Mouse (Mus musculus): Measurements from ENCODE around the gene Ccdc71. TPM values are rescaled to one million over a fixed set of nuclear protein-coding genes. Genes with fewer than 3 reads are reported as not detected.
A peak's percentile ranks its signal among the peaks of the same experiment; 100 is the strongest.

Ccdc71 gene
- polyA plus RNA-seq, 1 experiment from 2014 or later = 48.8 TPM

DNA sequence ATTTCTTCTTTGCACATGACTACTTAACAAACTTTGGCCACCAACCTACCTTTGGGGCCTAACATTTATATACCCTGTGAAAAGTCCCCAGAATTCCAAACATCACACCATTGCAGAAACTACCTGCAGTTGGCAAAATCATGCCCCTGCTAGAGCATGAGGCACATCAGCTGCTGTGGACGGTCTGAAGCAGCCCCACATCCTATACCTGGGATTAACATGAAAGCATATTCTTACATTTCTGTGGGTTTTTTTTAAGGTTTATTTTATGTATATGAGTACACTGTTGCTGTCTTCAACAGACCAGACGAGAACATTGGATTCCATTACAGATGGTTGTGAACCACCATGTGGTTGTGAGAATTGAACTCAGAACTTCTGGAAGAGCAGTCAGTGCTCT lies 5.9 kb downstream of the Ccdc71 start:
- no peak overlapping the region for H3K4me2 ChIP-seq (ENCODE audit: low read length)
- DNase-seq (no peak), ATAC-seq (ENCODE audit: low FRiP score, low TSS enrichment) (no peak)
- peaks cover 6% of the 10 kb centered on the region for H3K4me1 ChIP-seq (ENCODE audit: control insufficient read depth, insufficient read depth, low read length)
- no peak overlapping the region for H3K27ac ChIP-seq (replicated peaks; ENCODE audit: low read depth, low read length)
- 92% methylated on average over 2 of the region's 2 CpGs for WGBS
- H3K4me3 ChIP-seq (replicated peaks; ENCODE audit: low read depth, low read length) = no peak overlapping the region
- H3K9me3 ChIP-seq (ENCODE audit: control insufficient read depth, low read length) = no peaks in the 10 kb centered on the region
- H3K9ac ChIP-seq (replicated peaks; ENCODE audit: low read length) = no peak overlapping the region
- no peaks in the 10 kb centered on the region for H3K27me3 ChIP-seq (ENCODE audit: control insufficient read depth, insufficient read depth, low read length)
- peaks cover 42% of the 10 kb centered on the region for H3K36me3 ChIP-seq (ENCODE audit: control insufficient read depth, insufficient read depth, low read length)

- H3K9me3 ChIP-seq (ENCODE audit: control insufficient read depth, low read length) = no peaks in the 10 kb centered on the region
- WGBS = 84% methylated on average over 5 of the region's 5 CpGs
- H3K4me3 ChIP-seq (replicated peaks; ENCODE audit: low read depth, low read length) = no peak overlapping the region
- no peak overlapping the region for H3K4me2 ChIP-seq (ENCODE audit: low read length)
- no peaks in the 10 kb centered on the region for H3K4me1 ChIP-seq (ENCODE audit: control insufficient read depth, insufficient read depth, low read length)
- no peak overlapping the region for H3K27ac ChIP-seq (replicated peaks; ENCODE audit: low read depth, low read length)
- H3K27me3 ChIP-seq (ENCODE audit: control insufficient read depth, insufficient read depth, low read length) = no peaks in the 10 kb centered on the region
- DNase-seq (no peak), ATAC-seq (ENCODE audit: low FRiP score, low TSS enrichment) (no peak)
- no peak overlapping the region for H3K9ac ChIP-seq (replicated peaks; ENCODE audit: low read length)
- H3K36me3 ChIP-seq (ENCODE audit: control insufficient read depth, insufficient read depth, low read length) = peaks cover 25% of the 10 kb centered on the region
These were observed 9.1 kb downstream of the Ccdc71 start for GRCm38 (mm10) chr9:108469430-108469829.

DNA sequence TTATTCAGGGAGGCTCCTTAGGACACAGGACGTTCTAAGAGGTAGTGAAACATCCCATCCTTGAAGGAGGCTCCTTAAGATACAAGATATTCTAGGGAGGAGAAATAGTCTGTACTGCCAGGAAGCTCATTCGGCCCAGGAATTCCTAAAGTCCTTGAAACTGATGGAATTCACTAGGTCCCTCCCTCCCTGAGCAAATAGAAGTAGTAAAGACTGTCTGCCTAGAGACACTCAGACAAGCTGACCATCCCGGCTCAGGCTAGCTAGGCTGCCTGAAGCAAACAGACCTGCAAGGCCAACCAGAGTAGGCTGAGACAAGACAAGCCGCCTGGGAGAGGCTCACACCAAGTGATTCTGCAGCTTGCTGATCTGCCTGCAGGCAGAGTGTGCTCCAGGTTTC lies 9.5 kb downstream of the Ccdc71 start:
- Histone ChIP-seq H3K4me1 (ENCODE audit: control insufficient read depth, insufficient read depth, low read length) (no peaks in the 10 kb centered on the region), H3K9me3 (ENCODE audit: control insufficient read depth, low read length) (no peaks in the 10 kb centered on the region), H3K4me3 (replicated peaks; ENCODE audit: low read depth, low read length) (no peak overlapping the region), H3K27me3 (ENCODE audit: control insufficient read depth, insufficient read depth, low read length) (no peaks in the 10 kb centered on the region), H3K4me2 (ENCODE audit: low read length) (no peak overlapping the region), H3K36me3 (ENCODE audit: control insufficient read depth, insufficient read depth, low read length) (peaks cover 22% of the 10 kb centered on the region), H3K9ac (replicated peaks; ENCODE audit: low read length) (no peak overlapping the region), H3K27ac (replicated peaks; ENCODE audit: low read depth, low read length) (no peak overlapping the region)
- ATAC-seq (ENCODE audit: low FRiP score, low TSS enrichment) (no peak), DNase-seq (no peak)
- WGBS = 80% methylated on average over 4 of the region's 4 CpGs

GRCm38 (mm10) chr9:108474528-108474927 lies 14.2 kb downstream of the Ccdc71 start:
- DNase-seq (no peak), ATAC-seq (ENCODE audit: low FRiP score, low TSS enrichment) (no peak)
- 50% methylated on average over 1 of the region's 1 CpGs for WGBS
- Histone ChIP-seq H3K27ac (replicated peaks; ENCODE audit: low read depth, low read length) (no peak overlapping the region), H3K4me1 (ENCODE audit: control insufficient read depth, insufficient read depth, low read length) (peaks cover 9% of the 10 kb centered on the region), H3K27me3 (ENCODE audit: control insufficient read depth, insufficient read depth, low read length) (no peaks in the 10 kb centered on the region), H3K9ac (replicated peaks; ENCODE audit: low read length) (no peak overlapping the region), H3K36me3 (ENCODE audit: control insufficient read depth, insufficient read depth, low read length) (no peaks in the 10 kb centered on the region), H3K4me3 (replicated peaks; ENCODE audit: low read depth, low read length) (no peak overlapping the region), H3K4me2 (ENCODE audit: low read length) (no peak overlapping the region), H3K9me3 (ENCODE audit: control insufficient read depth, low read length) (no peaks in the 10 kb centered on the region)

GRCm38 (mm10) chr9:108478638-108479156 lies 18.4 kb downstream of the Ccdc71 start:
- no peaks in the 10 kb centered on the region for H3K27me3 ChIP-seq (ENCODE audit: control insufficient read depth, insufficient read depth, low read length)
- ATAC-seq (ENCODE audit: low FRiP score, low TSS enrichment) (peak; percentile 48; the same call in 1 of the 2 replicates), DNase-seq (peak; percentile 78)
- peak overlapping the region; percentile 56 for H3K4me2 ChIP-seq (ENCODE audit: low read length)
- H3K27ac ChIP-seq (replicated peaks; ENCODE audit: low read depth, low read length) = peak overlapping the region; percentile 55
- H3K36me3 ChIP-seq (ENCODE audit: control insufficient read depth, insufficient read depth, low read length) = no peaks in the 10 kb centered on the region
- H3K4me3 ChIP-seq (replicated peaks; ENCODE audit: low read depth, low read length) = peak overlapping the region; percentile 27
- peak overlapping the region; percentile 26; the same call in 1 of the 2 replicates for H3K9ac ChIP-seq (replicated peaks; ENCODE audit: low read length)
- no peaks in the 10 kb centered on the region for H3K9me3 ChIP-seq (ENCODE audit: control insufficient read depth, low read length)
- peaks cover 15% of the 10 kb centered on the region for H3K4me1 ChIP-seq (ENCODE audit: control insufficient read depth, insufficient read depth, low read length)
- WGBS = 0% methylated on average over 20 of the region's 20 CpGs

DNA sequence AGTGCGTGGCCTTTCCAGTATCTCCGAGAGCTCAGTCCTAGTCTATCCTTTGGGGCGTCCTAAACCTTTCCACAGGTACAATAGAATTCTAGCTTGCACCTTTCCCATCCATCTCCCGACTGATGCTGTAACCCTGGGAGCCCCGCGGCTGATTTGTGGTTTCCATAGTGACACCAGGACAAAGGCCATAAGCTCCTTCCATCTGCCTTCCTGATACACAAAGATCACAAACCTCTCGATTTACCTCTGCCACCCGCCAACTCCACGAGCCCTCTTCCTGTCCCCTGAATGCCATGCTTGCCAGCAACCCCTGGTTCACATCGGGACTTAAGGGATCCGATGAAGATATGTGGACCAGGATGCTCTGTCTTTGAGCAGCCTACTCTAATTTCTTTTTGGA lies 18.9 kb downstream of the Ccdc71 start:
- DNase-seq (peak; percentile 57), ATAC-seq (ENCODE audit: low FRiP score, low TSS enrichment) (peak; percentile 6; the same call in 1 of the 2 replicates)
- Histone ChIP-seq H3K27ac (replicated peaks; ENCODE audit: low read depth, low read length) (peak overlapping the region; percentile 55; the same call in 1 of the 2 replicates), H3K4me2 (ENCODE audit: low read length) (peak overlapping the region; percentile 56), H3K9me3 (ENCODE audit: control insufficient read depth, low read length) (no peaks in the 10 kb centered on the region), H3K4me3 (replicated peaks; ENCODE audit: low read depth, low read length) (peak overlapping the region; percentile 27), H3K27me3 (ENCODE audit: control insufficient read depth, insufficient read depth, low read length) (no peaks in the 10 kb centered on the region), H3K9ac (replicated peaks; ENCODE audit: low read length) (peak overlapping the region; percentile 26; the same call in 1 of the 2 replicates), H3K36me3 (ENCODE audit: control insufficient read depth, insufficient read depth, low read length) (no peaks in the 10 kb centered on the region), H3K4me1 (ENCODE audit: control insufficient read depth, insufficient read depth, low read length) (peaks cover 15% of the 10 kb centered on the region)
- WGBS = 18% methylated on average over 11 of the region's 11 CpGs

DNA sequence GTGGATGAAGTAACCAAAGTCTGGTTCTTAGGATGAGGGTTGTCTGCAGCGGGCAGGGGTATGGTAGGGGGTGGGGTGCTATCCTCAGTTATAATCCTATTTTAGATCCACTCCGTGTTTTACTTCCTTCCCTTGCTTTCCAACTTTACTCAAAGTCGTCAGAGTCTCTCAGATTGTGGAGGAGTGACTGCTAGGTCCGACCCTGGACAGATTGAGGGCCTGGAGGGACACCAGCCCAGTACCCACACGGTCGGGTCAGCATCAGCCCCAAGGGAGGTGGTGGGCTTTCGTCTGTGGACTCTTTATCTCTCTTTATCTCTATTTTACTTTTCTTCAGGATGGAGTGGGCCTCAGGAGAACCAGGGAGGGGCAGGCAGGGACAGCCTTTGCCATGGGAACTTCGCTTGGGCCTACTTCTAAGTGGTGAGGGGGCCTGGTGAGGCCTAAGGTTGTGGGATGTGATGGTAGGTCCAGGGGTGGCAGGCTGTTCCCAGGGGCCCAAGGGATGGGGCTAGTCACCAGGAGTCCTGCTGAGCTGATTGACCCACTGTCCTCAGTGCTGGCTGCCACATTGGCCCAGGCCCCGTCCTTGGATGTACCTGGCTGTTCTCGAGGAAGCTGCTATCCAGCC lies 19.5 kb downstream of the Ccdc71 start, which contains the start of gene Lamb2:
TSS of gene Lamb2 (plus strand) at position 16 of the 631 bp plus-strand sequence.
- Histone ChIP-seq H3K9ac (replicated peaks; ENCODE audit: low read length) (peak within 1 kb of the TSS; percentile 37; the same call in 1 of the 2 replicates), H3K9me3 (ENCODE audit: control insufficient read depth, low read length) (no peaks in the 10 kb centered on the region), H3K4me2 (ENCODE audit: low read length) (peak within 1 kb of the TSS; percentile 56), H3K36me3 (ENCODE audit: control insufficient read depth, insufficient read depth, low read length) (no peaks in the 10 kb centered on the region), H3K27ac (replicated peaks; ENCODE audit: low read depth, low read length) (peak within 1 kb of the TSS; percentile 55), H3K4me3 (replicated peaks; ENCODE audit: low read depth, low read length) (peak within 1 kb of the TSS; percentile 27), H3K27me3 (ENCODE audit: control insufficient read depth, insufficient read depth, low read length) (no peaks in the 10 kb centered on the region), H3K4me1 (ENCODE audit: control insufficient read depth, insufficient read depth, low read length) (peaks cover 15% of the 10 kb centered on the region)
- peak; percentile 83 for DNase-seq
- no peak for ATAC-seq (ENCODE audit: low FRiP score, low TSS enrichment)
- WGBS = 10% methylated on average over 10 of the region's 10 CpGs

DNA sequence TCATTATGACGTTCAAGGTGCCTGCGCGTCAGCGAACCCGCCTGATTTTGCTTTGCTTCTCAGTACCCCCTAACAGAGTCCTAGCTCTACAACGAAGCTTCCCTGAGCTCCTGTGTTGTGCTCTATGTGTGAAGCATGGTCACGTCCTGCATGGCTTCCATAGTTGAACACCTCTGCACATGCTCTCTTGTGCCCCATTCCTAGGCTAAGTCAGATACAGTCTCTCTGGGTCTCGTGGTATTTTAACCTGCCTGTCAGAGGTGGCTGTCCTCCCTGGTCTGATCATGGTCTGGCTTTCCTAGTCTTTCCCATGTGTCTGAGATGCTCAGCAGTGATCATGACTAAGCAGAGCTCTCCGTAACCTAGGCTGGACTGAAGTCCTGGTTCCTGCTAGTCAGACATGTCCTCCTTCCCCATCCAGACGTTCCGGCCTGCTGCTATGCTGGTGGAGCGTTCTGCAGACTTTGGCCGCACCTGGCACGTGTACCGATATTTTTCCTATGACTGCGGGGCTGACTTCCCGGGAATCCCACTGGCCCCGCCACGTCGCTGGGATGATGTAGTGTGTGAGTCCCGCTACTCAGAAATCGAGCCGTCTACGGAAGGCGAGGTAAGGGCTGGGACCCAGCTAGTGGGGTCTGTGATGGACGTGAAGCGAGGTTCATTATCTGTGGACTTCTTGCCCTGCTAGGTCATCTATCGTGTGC lies 20.6 kb downstream of the Ccdc71 start:
- ATAC-seq (ENCODE audit: low FRiP score, low TSS enrichment) = no peak
- Histone ChIP-seq H3K36me3 (ENCODE audit: control insufficient read depth, insufficient read depth, low read length) (peaks cover 2% of the 10 kb centered on the region; the same call in 1 of the 2 replicates), H3K27me3 (ENCODE audit: control insufficient read depth, insufficient read depth, low read length) (no peaks in the 10 kb centered on the region), H3K27ac (replicated peaks; ENCODE audit: low read depth, low read length) (no peak overlapping the region), H3K9ac (replicated peaks; ENCODE audit: low read length) (no peak overlapping the region), H3K9me3 (ENCODE audit: control insufficient read depth, low read length) (no peaks in the 10 kb centered on the region), H3K4me3 (replicated peaks; ENCODE audit: low read depth, low read length) (no peak overlapping the region), H3K4me2 (ENCODE audit: low read length) (no peak overlapping the region), H3K4me1 (ENCODE audit: control insufficient read depth, insufficient read depth, low read length) (peaks cover 15% of the 10 kb centered on the region)
- WGBS = 94% methylated on average over 28 of the region's 28 CpGs
- DNase-seq = no peak
